Mouse (Mus musculus): Measurements from ENCODE around the gene Meis2.

DNA sequence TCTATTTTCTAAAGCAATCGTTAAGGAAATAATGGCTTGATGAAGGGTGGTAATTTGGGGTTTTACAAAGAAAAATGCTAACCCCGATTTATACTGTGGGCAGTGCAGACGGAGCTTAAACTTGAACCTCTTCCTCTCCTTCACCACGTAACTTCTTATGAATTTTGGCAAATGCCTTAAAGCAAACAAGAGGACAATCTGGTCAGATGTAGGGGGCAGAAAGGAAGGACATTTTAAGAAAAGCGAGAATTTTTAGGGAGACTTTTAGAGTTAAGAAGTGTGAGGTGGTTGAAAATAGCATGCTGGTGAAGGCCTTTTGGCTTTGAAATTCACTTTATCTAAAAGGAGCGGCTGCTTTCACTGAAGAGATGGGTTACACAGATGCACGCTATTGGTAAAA lies 3.3 kb upstream of the Meis2 start:
- TF ChIP-seq POLR2A (IDR thresholded peaks at IDR 0.05; ENCODE audit: borderline replicate concordance, low read depth, low read length), result no peak
- no peak for TF ChIP-seq CTCF (IDR thresholded peaks at IDR 0.05; ENCODE audit: low read depth, low read length)
